Mouse (Mus musculus) lung, postnatal 0 days (tissue): ENCODE results near the gene Bclaf3.

Experiments used
- CTCF ChIP-seq: IDR thresholded peaks from 2 replicates; pipeline ENCODE4 v1.5.1; 2016; ENCODE audit warnings: antibody characterized with exemption, mild to moderate bottlenecking
- EP300 ChIP-seq: IDR thresholded peaks from 2 replicates; pipeline ENCODE4 v1.6.1; 2016; ENCODE audit warnings: antibody characterized with exemption, mild to moderate bottlenecking, control low read depth

GRCm38 (mm10) chrX:159522651-159523050, 3.8 kb upstream of the Bclaf3 start:
- TF ChIP-seq CTCF (no peak), EP300 (no peak)
